Mouse (Mus musculus): Measurements from ENCODE around the gene Hadha. TPM values are rescaled to one million over a fixed set of nuclear protein-coding genes. Genes with fewer than 3 reads are reported as not detected.

The Hadha gene
- polyA plus RNA-seq (2012; rRNA removed) = 71.0 and 71.3 TPM in 2 replicates

DNA sequence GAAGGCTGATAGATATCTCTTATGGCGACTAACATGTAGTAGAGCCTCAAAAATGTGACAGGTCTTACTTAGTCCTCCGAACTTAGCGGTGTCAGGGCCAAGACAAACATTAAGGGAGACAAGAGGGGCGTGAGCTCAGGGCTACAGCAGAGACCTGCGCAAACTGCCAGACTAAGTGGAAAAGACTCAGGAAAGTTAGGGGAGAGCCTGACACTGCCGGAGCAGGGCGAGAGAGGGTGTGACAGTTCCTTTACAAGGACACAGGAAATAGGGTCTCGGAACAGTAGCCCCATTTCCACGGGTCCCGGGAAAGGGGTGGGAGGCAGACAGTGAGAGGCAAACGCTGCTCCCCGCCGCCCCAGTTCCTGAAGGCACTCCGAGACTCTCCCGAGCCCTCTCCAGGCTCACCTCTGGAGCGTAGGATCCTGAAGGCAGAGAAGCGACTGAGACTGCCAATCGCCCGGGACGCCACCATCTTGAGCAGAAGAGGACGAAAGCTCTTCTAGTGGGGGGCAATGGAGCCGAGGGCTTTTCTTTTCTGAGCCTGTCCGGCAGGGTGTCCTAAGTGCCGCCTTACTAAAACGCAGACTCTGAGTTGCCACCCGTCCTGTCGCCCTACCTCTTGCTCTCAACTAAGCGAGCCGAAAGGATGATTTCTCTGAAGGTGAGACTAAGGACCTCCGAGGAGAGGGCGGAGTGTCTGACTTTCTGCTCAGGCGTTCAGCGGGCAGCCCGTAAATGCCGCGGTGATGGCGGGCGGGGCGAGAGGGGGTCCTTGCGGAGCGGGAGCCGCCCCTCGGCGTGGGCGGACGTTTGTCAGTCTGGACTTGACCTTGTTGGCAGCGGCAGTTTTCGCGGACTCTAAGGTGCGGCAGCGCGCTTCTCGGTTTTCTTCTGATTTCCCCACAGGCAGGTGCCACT, at the start of gene Hadha, which contains the start of gene Hadhb:
Gene Hadha (minus strand): TSS at position 689 of the 921 bp plus-strand sequence.
Gene Hadhb (plus strand): TSS at position 775 of the 921 bp plus-strand sequence.

DNA sequence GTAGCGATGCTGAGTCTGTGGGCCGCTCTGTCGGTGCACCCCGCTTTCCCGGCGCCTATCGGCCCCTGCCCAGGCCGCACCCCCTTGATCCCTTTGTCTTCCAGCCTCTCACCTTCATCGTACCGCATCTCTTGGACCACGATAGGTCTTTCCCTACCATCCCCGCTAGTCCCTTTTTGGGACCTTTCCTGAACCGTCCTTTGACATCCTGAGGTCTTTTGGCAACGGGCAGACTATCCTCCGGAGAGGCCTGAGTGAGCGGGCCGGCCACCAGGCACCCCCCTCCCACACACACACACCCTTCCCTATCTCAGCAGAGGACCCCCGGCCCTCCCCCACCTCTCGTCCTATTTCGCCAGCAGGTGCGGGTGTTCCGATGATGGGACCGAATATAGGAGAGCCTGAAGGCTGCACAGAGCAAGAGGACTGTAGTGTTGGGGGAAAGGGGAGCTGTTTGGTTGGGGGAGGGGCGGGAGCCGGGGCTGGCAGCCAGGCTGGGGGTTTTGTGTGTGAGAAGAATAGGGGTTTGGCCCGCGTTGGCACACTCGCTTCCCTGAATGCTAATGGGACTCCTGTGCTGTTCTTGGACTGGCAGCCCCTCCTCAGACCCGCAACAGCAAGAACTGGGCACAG, 49.2 kb downstream of the Hadha start, which contains the start of gene 3110082J24Rik:
Gene 3110082J24Rik (minus strand): TSS at position 419 of the 633 bp plus-strand sequence.

DNA sequence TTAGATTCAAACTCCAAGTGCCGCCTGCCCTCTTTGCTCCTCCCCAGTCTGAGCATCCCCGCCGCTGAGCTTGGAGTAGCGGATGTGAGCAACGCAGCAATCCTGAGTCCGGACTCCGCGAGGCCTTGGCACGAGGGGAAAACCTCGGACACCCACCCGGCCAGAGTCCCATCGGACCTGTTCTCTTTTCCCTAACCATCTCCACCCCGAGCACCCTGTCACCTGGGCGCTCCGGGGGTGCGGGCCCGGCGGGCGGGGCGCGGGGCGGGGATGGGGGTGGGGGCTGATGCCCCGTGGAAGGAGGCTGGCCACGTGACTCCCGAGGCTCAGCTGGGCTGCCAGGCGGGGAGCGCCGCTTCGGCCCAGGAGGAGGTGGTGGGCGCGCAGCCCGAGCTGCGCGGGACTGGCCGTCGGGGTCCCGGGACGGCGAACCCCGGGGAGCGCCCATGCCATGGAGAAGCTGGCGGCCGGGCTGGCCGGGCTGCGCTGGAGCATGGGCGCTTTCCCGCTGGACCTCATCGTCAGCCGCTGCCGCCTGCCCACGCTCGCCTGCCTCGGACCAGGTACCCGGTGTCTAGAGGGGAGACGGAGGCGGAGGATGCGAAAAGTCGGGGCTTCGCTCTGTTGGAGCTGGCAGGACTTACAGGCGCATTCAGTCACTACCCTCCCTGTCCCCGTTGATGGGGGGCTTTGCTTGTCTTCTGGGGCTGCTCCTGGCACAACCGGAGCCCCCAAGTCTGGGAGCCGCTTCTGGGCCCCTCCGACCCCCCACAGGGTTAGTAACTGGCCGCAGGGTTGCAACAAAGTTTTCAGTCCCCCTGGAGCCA, 49.9 kb downstream of the Hadha start, which contains the start of gene Garem2:
Gene Garem2 (plus strand): TSS at position 321 of the 827 bp plus-strand sequence.

DNA sequence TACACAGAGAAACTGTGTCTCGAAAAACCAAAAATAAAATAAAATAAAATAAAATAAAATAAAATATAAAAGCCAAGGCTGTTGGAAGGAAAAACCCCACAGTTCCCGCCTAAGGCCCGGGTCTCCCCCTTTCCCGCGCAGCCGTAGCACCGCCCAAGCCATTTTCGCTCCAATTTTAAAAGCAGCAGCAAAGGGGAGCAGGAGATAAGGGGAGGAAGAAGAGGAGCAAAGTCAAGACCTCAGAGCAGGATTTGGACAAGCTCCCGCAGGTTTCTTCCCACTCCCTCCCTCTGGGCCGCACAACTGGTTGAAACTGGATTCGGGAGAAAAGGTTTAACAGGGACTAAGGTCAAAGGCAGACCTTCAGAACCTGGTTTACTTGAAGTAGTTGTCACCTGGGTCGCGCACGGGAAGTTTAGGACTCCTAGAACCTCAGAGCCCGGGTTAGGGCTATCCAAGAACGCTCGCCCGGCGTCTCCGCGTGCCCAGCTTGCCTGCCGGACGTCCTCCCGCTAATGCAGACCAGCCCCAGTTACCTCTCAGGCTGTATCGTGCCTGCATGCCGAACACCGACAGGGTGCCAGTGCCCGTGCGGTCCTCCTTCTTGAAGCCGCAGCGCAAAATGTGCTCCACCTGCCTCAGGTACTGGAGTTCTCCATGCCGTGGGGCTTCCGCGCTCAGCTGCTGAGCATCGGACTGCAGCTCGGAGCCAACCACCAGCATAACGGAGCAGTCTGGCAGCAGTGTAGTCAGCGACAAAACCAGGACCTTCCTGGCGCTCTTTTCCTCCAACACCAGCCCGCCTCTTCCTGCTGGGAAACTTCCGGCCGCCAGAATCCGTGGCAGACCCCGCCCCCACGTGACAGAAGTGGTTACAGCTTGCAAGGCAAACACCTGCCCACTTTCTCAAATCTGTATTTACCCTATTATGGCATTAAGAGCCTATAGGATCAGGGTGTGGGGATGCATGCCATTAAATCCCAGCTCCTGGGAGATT, 81.8 kb downstream of the Hadha start, which contains the start of gene Tyms:
Gene Tyms (minus strand): TSS at position 793 of the 997 bp plus-strand sequence.

Other genes with a start within 250 kb of the Hadha start
- 0.31 TPM in 1 of 2 replicates, not detected in the other for gene Il6, start 142.0 kb downstream of the Hadha start, polyA plus RNA-seq (2012; rRNA removed)
- 81.2 and 99.3 TPM in 2 replicates for gene Tyms, start 81.5 kb downstream of the Hadha start, polyA plus RNA-seq (2012; rRNA removed)
- gene Garem2, start 50.0 kb downstream of the Hadha start, polyA plus RNA-seq (2012; rRNA removed) = 22.5 and 28.0 TPM in 2 replicates
- 2.7 and 4.9 TPM in 2 replicates for gene 3110082J24Rik, start 49.1 kb downstream of the Hadha start, polyA plus RNA-seq (2012; rRNA removed)
- gene Hadhb, start 86 bp upstream of the Hadha start, polyA plus RNA-seq (2012; rRNA removed) = 45.2 and 49.6 TPM in 2 replicates
- 0.04 and 0.07 TPM in 2 replicates for gene Adgrf3, start 50.6 kb upstream of the Hadha start, polyA plus RNA-seq (2012; rRNA removed)
- gene Selenoi, start 77.4 kb upstream of the Hadha start, polyA plus RNA-seq (2012; rRNA removed) = 42.0 and 42.6 TPM in 2 replicates
- 2.7 and 3.2 TPM in 2 replicates for gene Drc1, start 126.2 kb upstream of the Hadha start, polyA plus RNA-seq (2012; rRNA removed)

All from central nervous system, embryonic 14 days (tissue).